Mouse (Mus musculus) hindlimb bud, embryonic 11.5 days (tissue): Measurements from ENCODE around the gene Tef.

Experiments
- DNase-seq: peaks from one replicate; pipeline ENCODE4 v3.0.0-alpha.2; 2012; ENCODE audit warnings: low read depth, low spot score; ENCODE audit errors: extremely low spot score

Tef gene

DNA sequence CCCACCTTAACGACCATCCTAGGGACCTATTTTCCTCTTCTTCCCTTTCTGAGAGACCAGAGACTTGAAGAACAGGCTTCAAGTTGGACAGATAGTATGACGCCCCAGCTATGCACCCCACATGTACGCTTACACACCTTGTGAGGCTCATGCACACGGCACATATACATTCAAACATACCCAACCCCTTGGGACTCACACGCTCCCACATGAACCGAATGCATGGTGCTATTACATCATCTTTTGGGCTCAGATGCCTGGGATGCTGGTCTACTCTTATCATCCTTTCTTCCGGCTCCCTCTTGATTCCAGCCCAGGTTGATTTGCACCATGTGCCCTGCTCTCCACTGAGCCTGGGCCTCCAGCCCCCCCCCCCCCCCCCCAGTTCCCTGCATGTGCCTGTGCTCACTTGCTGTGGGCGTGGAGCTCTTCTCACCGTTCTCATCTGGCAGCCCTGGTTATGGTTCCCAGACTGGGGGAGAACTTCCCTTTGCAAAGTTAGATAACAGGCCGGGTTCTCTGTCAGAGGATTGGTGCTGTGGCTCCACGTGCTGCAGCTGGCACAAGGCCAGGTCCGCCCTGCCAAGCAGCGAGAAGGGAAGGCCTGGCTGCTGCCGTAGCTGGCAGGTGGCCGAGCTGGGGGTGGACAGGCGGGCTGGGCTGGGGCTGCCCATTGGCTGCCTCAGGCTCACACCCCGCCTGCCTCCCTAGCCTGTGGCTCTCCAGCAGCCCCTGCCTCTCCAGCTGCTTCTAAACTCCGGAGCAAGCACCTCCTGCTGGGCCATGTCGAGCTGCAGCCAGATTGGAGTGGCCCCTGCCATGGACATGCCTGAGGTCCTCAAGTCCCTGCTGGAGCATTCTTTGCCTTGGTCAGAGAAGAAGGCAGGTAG lies at the start of gene Tef:
Tef (plus strand) TSS at position 421 of the 890 bp plus-strand sequence.
- peak; percentile 16 for DNase-seq

DNA sequence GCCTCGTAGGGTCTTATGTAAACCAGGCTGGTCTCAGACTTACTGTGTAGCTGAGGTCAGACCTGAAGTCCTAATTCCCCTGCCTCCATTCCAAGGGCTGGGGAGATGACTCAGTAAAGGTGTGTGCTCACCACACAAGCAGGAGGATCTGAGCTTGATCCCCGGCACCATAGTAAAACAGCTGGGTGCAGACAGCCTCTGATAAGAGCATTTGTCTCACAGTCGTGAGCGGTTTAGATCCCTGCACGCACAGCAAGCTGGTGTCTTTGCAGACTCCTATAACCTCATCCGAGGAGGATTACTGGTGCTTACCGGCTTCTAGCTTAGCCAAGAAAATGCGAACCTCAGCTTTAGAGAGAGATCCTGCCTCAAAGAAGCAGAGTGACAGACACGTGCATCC lies 48.6 kb upstream of the Tef start:
- no peak for DNase-seq

DNA sequence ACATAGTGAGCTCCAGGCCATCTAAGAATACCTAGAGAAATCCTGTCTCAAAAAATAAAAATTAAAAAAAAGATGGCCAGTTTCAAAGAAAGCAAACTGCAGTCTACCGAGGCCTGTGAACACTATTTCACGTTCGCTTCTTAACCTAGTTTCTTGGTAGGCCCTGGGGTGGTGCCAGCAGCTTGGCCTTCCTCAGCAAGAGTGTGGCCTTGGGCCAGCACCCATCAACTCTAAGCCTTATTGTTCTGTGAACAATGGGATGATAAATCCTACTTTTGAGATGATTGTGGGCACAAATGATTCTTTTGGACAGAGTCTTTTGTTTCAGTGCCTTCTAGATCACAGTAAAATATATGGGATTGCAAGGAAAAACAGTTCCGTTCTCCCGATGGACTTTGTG lies 43.5 kb upstream of the Tef start:
- DNase-seq: no peak

- DNase-seq: no peak
Measured at GRCm38 (mm10) chr15:81759542-81759941, 42.7 kb upstream of the Tef start.

DNA sequence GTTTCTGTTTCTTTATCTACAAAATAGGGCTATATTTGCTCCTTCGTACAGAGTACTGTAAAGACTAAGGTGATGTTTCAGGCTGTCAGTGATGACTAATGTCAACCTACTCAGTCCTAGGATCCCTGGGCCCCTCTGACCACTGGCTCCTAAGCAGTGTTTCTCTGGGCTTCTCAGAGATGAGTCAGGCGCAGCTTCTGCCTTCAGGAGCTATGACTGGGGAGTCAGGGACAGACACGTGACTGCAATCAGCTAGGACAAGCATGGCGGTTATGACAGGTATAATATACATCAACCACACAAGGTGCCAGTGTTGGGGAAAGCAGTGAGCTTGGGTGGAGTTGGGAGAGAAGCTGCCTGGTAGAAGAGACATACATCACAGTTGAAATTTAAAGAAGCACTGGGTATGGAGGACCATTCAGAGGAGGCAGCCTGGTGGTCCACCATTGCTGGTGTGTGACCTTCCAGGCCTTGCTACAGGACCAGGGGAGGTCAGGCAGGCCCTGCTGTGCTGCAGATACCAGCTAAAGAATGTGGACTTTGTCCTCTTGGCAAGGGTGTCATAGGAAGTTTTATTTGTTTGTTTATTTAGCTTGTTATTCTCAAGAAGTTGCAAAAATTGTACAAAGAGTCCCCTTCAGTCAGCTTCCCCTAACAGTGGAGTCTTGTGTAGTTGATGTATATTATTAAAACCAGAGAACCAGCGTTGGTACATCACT lies 41.7 kb upstream of the Tef start:
- DNase-seq: no peak

DNA sequence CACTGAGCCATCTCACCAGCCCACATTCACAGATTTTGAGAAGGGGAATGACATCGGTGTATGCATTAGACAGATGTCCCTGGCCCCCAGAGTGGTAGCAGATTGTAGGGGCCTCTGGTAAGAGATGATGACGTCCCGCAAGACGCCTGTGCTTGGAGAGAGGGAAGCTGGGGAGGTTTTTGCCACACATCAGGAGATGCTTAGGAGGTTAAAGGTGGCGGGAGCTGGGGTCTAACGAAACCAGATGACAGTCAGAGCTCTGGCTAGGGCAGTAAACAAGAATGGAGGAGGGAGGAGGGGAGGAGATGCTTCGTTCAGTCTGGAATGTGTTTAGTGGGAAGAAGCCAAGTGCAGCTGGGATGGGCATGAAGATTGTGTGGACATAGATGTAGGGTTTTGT lies 40.8 kb upstream of the Tef start:
- DNase-seq: no peak

DNA sequence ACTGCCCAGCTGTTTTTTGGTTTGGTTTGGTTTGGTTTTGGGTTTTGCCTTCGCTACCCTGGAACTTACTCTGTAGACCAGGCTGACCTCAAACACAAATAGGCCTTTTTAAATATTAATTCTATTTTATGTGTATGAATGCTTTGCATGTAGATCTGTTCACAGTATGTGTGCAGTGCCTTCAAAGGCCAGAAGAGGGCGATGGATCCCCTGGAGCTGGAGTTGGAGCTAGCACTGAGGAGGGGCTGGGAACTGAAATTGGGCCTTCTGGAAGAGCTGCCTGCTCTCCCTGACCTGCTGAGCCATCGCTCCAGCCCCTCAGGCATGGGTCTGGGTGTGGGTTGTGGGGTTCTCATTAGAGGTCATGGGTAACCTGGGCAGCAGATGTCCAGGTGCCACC lies 40.3 kb upstream of the Tef start:
- DNase-seq: no peak

DNA sequence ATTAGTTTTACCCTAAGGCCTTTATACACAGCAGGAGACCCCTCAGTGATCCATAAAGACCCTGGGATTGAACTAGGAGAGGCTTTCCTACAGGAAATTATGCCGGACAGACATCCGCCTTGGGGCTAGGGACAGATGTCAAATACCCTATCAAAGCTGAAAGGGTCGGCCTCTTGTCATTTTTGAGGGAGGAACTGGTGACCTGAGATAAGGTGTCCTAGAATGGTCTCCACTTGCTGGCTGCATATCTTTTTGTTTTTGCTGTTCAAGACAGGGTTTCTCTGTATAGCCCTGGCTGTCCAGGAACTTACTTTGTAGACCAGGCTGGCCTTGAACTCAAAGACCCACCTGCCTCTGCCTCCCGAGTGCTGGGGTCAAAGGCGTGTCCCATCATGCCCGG lies 37.6 kb upstream of the Tef start:
- DNase-seq: no peak

DNA sequence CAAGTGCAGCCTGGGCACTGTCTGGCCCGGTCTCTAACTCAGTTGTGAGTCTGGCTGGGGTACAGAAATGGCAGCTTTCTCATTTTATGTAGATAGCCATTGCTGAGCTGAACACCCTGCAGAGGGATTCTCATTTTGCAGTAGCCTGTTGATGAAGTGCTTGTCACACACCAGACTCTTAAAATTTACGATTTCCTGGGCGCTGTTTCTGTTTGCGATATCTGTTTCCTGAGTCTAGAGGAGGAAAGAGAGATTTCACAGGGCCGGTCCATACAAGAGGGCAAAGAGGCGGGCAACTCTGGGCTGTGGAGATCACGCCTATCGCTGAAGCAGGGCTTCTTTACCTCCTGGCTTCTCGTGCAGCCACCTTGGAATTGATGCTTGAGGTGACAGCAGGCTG lies 36.6 kb upstream of the Tef start:
- DNase-seq: no peak

DNA sequence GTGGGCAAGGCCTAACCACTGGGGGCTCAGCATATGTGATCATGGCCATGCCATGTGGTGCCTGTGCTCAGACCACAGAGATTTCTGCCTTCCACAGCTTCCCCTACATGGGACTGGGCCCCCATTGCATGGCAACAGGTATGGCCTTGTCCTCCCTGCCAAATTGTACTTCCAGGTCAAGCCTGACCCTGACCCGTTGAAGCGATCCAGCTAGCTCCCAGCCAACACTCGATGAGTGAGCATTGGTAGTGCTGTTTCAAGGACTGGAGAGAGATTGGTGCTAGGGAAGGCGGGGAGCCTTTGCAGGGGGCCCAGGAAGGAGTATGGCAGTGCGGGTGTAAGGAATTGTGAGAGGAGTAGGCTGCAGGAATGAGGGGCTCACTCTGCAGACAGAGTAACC lies 35.8 kb upstream of the Tef start:
- DNase-seq: no peak

- no peak for DNase-seq
Measured at GRCm38 (mm10) chr15:81769037-81769436, 33.2 kb upstream of the Tef start.

DNA sequence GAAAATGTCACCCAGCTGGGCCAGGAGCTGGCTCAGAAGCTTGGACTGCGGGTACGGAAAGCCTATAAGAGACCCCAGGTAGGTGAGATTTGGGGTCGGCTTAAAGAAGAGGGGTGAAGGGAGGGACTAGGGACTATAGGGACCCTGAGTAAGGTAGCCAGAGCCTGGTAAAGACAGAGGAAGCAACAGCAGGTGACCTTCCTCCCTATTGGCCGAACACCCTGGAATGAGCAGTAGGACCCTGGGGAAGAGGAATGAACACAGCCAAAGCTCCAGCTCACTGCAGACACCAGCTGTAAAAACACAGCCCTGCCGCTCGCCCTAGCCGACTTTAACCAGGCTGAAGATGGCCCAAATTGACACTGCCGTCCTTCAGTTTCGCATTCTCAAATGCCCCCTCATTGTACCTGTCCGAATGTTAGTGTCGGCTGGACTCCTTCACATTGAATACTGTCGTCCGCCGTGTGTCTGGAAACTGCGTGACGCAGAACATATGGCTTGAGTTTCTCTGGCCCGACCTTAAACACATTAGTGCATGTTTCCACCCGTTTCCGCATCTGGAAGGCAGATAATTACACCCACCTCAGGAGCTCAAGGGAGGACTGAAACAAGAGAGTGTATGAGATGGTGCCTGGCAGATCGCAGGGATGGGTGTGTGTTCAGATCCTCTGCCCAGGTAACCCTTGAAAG lies 29.6 kb upstream of the Tef start:
- no peak for DNase-seq

DNA sequence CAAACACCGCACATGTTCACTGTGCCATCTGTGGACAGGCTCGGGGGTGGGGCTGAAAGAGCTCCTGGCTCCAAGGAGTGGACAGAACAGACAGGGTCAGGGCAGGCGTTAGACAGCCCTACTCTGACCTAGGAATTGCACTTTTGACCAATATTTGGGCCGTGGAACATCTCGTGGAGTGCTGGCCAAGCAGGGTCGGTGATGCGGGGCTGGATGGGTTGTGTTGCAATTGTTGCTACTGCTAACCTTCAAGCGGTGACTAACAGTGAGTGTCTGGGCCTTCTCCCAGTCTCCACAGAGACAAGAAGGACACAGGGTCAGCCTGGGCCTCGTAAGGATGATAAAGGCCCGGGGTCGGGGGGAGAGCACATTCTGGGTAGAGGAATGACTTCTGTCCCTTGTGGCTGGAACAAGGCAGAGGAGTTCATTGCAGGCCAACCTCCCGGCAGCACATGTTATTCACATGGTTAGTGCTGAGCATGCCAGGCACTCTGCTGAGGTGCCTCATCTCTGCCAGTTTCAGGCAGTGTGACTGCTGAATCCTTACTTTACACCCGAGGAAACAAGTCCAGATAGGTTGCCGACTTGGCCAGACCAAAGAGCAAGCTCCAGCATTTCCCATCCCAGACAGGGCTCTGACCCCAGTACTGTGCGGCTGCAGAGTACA lies 27.6 kb upstream of the Tef start:
- DNase-seq: no peak

GRCm38 (mm10) chr15:81776631-81777422 lies 25.4 kb upstream of the Tef start:
- no peak for DNase-seq

- no peak for DNase-seq
Measured at GRCm38 (mm10) chr15:81781816-81782215, 20.4 kb upstream of the Tef start.

DNA sequence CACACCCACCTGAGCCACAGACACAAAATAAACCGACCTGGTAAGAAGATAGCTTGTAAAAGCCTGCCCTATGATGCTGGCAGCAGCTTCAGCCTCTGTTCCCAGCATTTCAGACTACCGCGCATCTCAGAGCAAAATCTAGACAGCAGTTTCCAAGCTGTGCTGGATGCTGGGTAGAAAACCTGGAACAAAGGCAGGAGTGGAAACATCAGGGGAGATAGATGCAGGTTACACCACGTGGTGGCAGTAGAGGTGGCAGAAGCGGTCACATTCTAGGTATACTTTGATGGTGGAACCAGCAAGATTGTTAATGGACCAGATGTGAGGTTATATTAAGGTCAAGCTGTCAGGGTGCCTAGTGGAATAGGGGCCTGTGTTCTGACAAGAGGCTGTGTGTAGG lies 17.5 kb upstream of the Tef start:
- DNase-seq: no peak

DNA sequence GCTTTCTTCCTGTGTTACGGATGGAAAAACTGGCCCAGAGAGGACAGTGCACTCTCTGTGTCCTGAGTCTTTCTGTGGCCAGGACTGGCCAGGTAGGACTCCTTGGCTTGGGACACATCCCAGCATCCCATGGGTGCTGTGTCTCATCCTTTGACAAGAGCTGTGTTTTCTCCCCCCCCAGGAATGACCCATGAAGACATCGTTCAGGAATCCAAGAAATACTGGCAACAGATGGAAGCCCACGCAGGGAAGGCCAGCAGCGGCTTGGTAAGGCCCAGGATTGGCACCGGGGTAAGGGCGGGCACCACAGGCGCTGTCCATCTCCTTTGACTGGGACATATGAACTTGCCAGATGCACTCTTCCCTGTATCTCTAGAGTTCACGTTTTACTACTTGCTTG lies 16.5 kb upstream of the Tef start:
- no peak for DNase-seq

DNA sequence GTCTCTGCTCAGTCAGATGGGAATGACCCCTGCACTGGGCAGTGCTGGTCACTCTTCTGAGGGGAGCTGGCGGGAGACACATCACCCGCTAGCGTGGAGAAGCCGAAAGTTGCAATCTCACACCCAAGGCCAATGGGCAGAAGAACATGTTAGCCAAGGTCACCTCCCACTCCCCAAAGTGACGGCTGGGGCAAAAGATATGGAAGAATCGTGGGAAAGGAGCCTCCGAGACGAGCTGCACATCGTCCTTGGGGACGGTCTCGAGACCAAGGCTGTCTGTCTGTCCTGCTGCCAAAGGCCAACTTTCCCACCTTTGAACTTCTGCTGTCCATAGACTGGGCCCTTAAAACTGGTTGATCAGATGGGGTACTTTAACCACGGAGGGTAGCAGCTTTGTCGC lies 14.7 kb upstream of the Tef start:
- no peak for DNase-seq

DNA sequence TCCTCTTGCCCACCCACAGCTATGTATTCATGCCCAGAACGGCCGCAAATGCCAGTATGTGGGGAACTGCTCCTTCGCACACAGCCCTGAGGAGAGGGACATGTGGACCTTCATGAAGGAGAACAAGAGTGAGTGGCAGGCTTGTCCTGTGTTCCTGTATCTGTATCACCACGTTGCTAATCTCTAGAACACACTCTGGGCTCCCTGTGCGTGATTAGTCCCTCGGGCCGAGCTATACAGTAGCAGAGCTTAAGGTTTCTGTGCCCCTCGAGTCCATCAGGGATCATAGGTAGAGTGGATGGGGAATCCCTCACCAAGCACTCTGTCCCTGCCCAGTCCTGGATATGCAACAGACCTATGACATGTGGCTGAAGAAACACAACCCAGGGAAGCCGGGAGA lies 9.8 kb upstream of the Tef start:
- no peak for DNase-seq

GRCm38 (mm10) chr15:81796228-81796627 lies 6.0 kb upstream of the Tef start:
- no peak for DNase-seq

GRCm38 (mm10) chr15:81797861-81798260 lies 4.4 kb upstream of the Tef start:
- DNase-seq: no peak
